Mouse (Mus musculus): Measurements from ENCODE around the gene Becn1. TPM values are rescaled to one million over a fixed set of nuclear protein-coding genes. Genes with fewer than 3 reads are reported as not detected.
A peak's percentile ranks its signal among the peaks of the same experiment; 100 is the strongest.

Becn1 gene
- total RNA-seq, 2 experiments from 2014 or later = 73.9 to 78.0 TPM

- intact Hi-C loops (cut with DNase I) = loop anchor here (2.0 kb wide), 1 partner anchor 35 kb away; no protein-coding TSS in a partner anchor
- DNase-seq = no peak
Measured at GRCm38 (mm10) chr11:101247521-101248030, 54.5 kb downstream of the Becn1 start.

DNA sequence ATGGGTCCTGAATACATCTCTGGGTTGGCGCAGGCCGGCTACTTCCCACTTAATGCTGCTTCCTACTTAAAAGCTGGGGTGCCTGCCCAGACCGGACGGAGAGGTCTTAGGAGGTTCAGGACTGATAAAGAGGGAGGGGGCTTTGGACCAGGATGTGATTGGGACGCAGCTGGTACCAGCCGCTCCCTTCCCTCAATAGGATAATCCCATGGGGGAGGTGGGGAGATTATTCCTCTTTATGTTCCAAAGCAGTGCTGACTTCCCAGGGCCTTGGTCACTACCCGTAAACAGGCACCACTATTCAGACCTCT, 55.4 kb downstream of the Becn1 start:
- no peak for DNase-seq
- intact Hi-C loops (cut with DNase I) = no loop called here

DNA sequence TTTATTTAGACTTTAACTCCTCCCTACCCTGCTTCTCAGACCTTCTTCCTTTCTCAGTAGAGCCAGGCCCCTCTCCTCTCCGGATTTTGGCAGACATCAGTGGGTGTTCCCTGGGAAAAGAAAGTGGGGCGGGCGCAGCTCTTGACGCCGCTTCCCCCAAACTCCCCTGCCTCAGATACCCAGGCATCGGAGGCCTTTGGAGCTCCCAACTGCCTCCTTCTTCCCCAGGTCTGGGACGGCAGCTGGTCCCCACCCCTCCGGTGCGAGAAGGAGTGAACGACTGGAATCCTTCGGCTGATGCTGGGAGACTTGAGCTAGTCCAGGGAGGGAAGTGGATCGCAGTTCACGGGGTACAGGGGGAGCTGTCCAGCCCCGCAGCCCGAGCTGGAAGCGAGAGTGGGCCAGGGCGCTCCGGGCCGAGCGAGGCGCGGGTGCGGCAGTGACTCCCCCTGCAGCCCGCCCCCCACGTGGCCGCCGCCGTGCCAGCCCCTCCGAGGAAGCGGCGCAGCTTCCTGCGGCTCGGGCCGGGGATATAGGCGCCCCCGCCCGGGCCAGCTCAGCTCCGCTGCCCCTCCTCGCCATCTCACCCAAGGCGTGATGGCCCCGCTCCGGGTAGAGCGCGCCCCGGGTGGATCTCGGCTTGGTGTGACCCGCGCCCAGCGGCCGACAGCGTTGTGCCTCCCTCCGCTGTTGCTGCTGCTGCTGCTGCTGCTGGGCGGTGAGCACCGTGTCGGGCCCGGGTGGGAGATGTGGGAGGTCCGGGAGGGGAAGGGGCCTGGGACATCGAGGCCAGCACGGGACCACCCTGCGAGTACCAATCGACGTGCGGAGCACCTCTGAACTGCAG, 56.0 kb downstream of the Becn1 start, which contains the start of gene Ramp2:
TSS of gene Ramp2 (plus strand) at position 174 of the 847 bp plus-strand sequence.
- intact Hi-C loops (cut with DNase I) = no loop called here
- DNase-seq = peak; percentile 59 to 64

GRCm38 (mm10) chr11:101245071-101245470, 57.0 kb downstream of the Becn1 start:
- intact Hi-C loops (cut with DNase I) = no loop called here
- peak in 1 of 2 experiments; percentile 61 for DNase-seq

DNA sequence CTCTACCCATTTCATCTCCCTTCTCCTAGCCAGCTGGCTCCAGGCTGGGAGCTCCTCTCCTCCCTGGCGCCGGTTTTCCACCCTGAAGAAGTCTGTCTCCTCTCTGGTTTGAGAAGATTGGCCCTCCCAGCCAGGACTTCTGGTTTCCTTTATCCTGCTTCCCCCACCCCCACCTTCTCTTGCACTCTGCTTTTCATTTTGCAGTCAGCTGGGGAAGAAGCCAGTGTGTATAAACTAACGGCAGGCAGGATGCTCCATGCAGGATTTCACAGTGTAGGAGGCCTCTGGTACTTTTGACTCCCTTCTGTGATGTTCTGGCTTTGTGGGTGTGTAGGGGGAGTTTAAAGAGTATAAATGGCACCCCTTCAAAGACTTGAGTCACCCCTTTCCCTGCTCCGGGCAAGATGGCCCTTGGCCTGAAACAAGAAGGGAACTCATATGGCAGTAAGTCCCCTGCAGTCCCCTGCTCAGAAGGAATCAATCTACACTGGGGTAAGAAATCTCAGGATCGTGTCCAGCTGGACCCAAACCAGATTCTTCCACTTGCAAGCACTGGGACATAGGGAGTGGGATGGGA, 63.9 kb downstream of the Becn1 start:
- intact Hi-C loops (cut with DNase I) = no loop called here
- no peak for DNase-seq

GRCm38 (mm10) chr11:101236782-101237181, 65.3 kb downstream of the Becn1 start:
- intact Hi-C loops (cut with DNase I) = no loop called here
- DNase-seq = no peak

Other genes starting within 250 kb of the Becn1 start
- 1 to 10 TPM; 3.2 to 3.5 TPM for gene Naglu, start 232.3 kb downstream of the Becn1 start, total RNA-seq (2021)
- gene Hsd17b1, start 223.9 kb downstream of the Becn1 start, total RNA-seq (2021) = not detected
- gene Coasy, start 219.7 kb downstream of the Becn1 start, total RNA-seq (2021) = 1 to 10 TPM; 8.0 to 8.9 TPM
- gene Mlx, start 215.0 kb downstream of the Becn1 start, total RNA-seq (2021) = 10 to 100 TPM in 1 of 2 experiments, 1 to 10 TPM in 1; 8.8 to 12.4 TPM
- gene Psmc3ip, start 206.8 kb downstream of the Becn1 start, total RNA-seq (2021) = 1 to 10 TPM; 1.6 to 2.1 TPM
- 10 to 100 TPM; 29.6 to 29.7 TPM for gene Retreg3, start 182.4 kb downstream of the Becn1 start, total RNA-seq (2021)
- gene Tubg1, start 182.3 kb downstream of the Becn1 start, total RNA-seq (2021) = 10 to 100 TPM; 23.9 TPM
- gene Tubg2, start 146.4 kb downstream of the Becn1 start, total RNA-seq (2021) = 1 to 10 TPM; 2.3 to 2.6 TPM
- gene Cntnap1, start 131.8 kb downstream of the Becn1 start, total RNA-seq (2021) = 1 to 10 TPM; 1.1 to 2.1 TPM
- gene Plekhh3, start 130.9 kb downstream of the Becn1 start, total RNA-seq (2021) = 10 to 100 TPM; 22.4 to 27.6 TPM
- gene Ccr10, start 126.8 kb downstream of the Becn1 start, total RNA-seq (2021) = not detected
- 10 to 100 TPM; 20.5 to 23.8 TPM for gene Ezh1, start 75.8 kb downstream of the Becn1 start, total RNA-seq (2021)
- 10 to 100 TPM; 35.3 to 38.3 TPM for gene Ramp2, start 56.3 kb downstream of the Becn1 start, total RNA-seq (2021)
- gene Vps25, start 48.6 kb downstream of the Becn1 start, total RNA-seq (2021) = 10 to 100 TPM; 36.2 to 39.4 TPM
- under 1 TPM; 0.10 to 0.15 TPM for gene Wnk4, start 41.7 kb downstream of the Becn1 start, total RNA-seq (2021)
- under 1 TPM; 0.10 to 0.15 TPM for gene Cntd1, start 23.3 kb downstream of the Becn1 start, total RNA-seq (2021)
- 10 to 100 TPM; 64.3 to 71.4 TPM for gene Coa3, start 23.2 kb downstream of the Becn1 start, total RNA-seq (2021)
- 10 to 100 TPM; 54.1 to 57.8 TPM for gene Psme3, start 13.9 kb upstream of the Becn1 start, total RNA-seq (2021)
- 1 to 10 TPM in 1 of 2 experiments, under 1 TPM in 1; 0.92 to 1.2 TPM for gene Aoc2, start 22.8 kb upstream of the Becn1 start, total RNA-seq (2021)
- 1 to 10 TPM; 4.7 to 7.1 TPM for gene Aoc3, start 28.3 kb upstream of the Becn1 start, total RNA-seq (2021)
- not detected for gene G6pc, start 65.3 kb upstream of the Becn1 start, total RNA-seq (2021)
- 10 to 100 TPM; 10.5 to 19.4 TPM for gene Aarsd1, start 115.3 kb upstream of the Becn1 start, total RNA-seq (2021)
- 10 to 100 TPM in 1 of 2 experiments, 1 to 10 TPM in 1; 8.1 to 13.0 TPM for gene Gm27029, start 122.5 kb upstream of the Becn1 start, total RNA-seq (2021)
- 1 to 10 TPM; 6.7 to 7.9 TPM for gene Rundc1, start 122.8 kb upstream of the Becn1 start, total RNA-seq (2021)
- 100 to 1,000 TPM in 1 of 2 experiments, 10 to 100 TPM in 1; 83.5 to 111 TPM for gene Ptges3l, start 123.0 kb upstream of the Becn1 start, total RNA-seq (2021)
- gene Rpl27, start 140.0 kb upstream of the Becn1 start, total RNA-seq (2021) = 10 to 100 TPM; 35.1 to 42.1 TPM
- 10 to 100 TPM in 1 of 2 experiments, 1 to 10 TPM in 1; 9.1 to 13.0 TPM for gene Ifi35, start 146.1 kb upstream of the Becn1 start, total RNA-seq (2021)
- 1 to 10 TPM; 2.8 to 3.0 TPM for gene Rnd2, start 162.7 kb upstream of the Becn1 start, total RNA-seq (2021)
- 10 to 100 TPM; 11.5 to 12.3 TPM for gene Vat1, start 163.9 kb upstream of the Becn1 start, total RNA-seq (2021)
- gene Brca1, start 249.7 kb upstream of the Becn1 start, total RNA-seq (2021) = under 1 TPM; 0.31 to 0.57 TPM
- 10 to 100 TPM; 54.0 to 61.6 TPM for gene Nbr1, start 249.9 kb upstream of the Becn1 start, total RNA-seq (2021)